Mouse (Mus musculus): ENCODE results near the gene Egfl8.

DNA sequence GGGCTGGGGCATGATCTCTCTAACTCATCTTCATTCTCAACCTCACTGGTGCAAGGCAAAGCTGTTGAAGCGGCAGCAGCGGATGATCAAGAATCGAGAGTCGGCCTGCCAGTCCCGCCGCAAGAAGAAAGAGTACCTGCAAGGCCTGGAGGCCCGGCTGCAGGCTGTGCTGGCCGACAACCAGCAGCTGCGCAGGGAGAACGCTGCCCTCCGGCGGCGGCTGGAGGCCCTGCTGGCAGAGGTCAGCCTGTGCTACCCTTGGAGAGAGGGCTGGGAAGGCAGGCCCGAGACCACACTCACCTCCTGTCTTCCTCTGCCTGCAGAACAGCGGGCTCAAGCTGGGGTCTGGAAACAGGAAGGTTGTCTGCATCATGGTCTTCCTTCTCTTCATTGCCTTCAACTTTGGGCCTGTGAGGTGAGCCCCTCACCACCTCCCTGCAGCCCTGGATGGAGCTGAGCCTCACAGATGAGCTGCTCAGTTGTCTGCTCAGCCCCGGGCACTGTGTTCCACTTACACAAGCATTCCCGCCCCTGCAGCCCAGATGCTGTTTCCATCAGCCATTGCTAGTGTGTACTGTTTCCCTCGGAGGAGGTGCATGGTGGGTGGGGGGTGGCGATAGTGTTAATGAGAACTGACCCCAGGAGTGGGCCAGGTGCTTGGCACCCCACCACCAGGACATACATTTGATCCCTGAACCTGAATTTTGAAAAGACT, 35.9 kb upstream of the Egfl8 start:
- TF ChIP-seq CTCF (IDR thresholded peaks at IDR 0.05) (peak; percentile 73), EP300 (IDR thresholded peaks at IDR 0.05) (no peak)
